Mouse (Mus musculus): ENCODE results near the gene Nova1. TPM values are rescaled to one million over a fixed set of nuclear protein-coding genes. Genes with fewer than 3 reads are reported as not detected.

Nova1 gene
- polyA plus RNA-seq, 1 experiment from 2014 or later = 1.3 TPM

GRCm38 (mm10) chr12:46645365-46645962 lies 173.3 kb downstream of the Nova1 start:
- H3K36me3 ChIP-seq = no peaks in the 10 kb centered on the region
- no peak overlapping the region for H3K4me3 ChIP-seq (replicated peaks)
- no peak for ATAC-seq (replicated peaks; ENCODE audit: low FRiP score)
- no peaks in the 10 kb centered on the region for H3K4me1 ChIP-seq
- H3K4me2 ChIP-seq = no peak overlapping the region
- 83% methylated on average over 6 of the region's 6 CpGs for WGBS
- no peaks in the 10 kb centered on the region for H3K9me3 ChIP-seq (replicated peaks)
- no peak overlapping the region for H3K9ac ChIP-seq
- H3K27ac ChIP-seq = no peak overlapping the region
- H3K27me3 ChIP-seq = no peaks in the 10 kb centered on the region

Data from kidney, embryonic 15.5 days (tissue).